Mouse (Mus musculus) midbrain, embryonic 10.5 days (tissue): Measurements from ENCODE around the gene A530016L24Rik. TPM values are rescaled to one million over a fixed set of nuclear protein-coding genes. Genes with fewer than 3 reads are reported as not detected.

Experiments
- DNase-seq: peaks from one replicate; pipeline ENCODE4 v3.0.0-alpha.2; 2017; ENCODE audit warnings: low spot score
- H3K27ac ChIP-seq: fragments of 300-500 bp; sonication (generic); replicated peaks from 2 replicates; pipeline ENCODE4 v1.5.1; 2016; ENCODE audit warnings: mild to moderate bottlenecking
- H3K27me3 ChIP-seq: fragments of 300-500 bp; sonication (generic); 2 replicates; pipeline ENCODE4 v1.6.1; 2016; ENCODE audit warnings: low read depth, mild to moderate bottlenecking; ENCODE audit not compliant: poor library complexity, severe bottlenecking
- H3K36me3 ChIP-seq: fragments of 300-500 bp; sonication (generic); 2 replicates; pipeline ENCODE4 v1.6.1; 2016; ENCODE audit warnings: mild to moderate bottlenecking, moderate library complexity
- H3K4me1 ChIP-seq: fragments of 300-500 bp; sonication (generic); 2 replicates; pipeline ENCODE4 v1.6.1; 2016
- H3K4me3 ChIP-seq: fragments of 300-500 bp; sonication (generic); 2 replicates; pipeline ENCODE4 v1.5.1; 2016; ENCODE audit warnings: mild to moderate bottlenecking, moderate library complexity
- H3K9me3 ChIP-seq: fragments of 300-500 bp; sonication (generic); replicated peaks from 2 replicates; pipeline ENCODE4 v1.6.1; 2016; ENCODE audit warnings: mild to moderate bottlenecking
- WGBS: fragments of 180-500 bp; shearing (Covaris S2); methylation state at CpG from one replicate; pipeline ENCODE4 v1.1.7; 2016; 5-methylcytosine and 5-hydroxymethylcytosine counted together
- polyA plus RNA-seq: library from polyadenylated mRNA; unstranded; fragments of >200 nt; fragmentation: Nextera tagmentation; extraction: Ambion mirVana; gene quantifications from 2 replicates; pipeline ENCODE4 v1.2.1, GENCODE M21; 2016

A530016L24Rik gene
- not detected in 2 replicates for polyA plus RNA-seq

- no peak for DNase-seq
- H3K4me3 ChIP-seq, result no peak within 1 kb of the TSS
- peak within 1 kb of the TSS; percentile 23; the same call in 1 of the 2 replicates for H3K27ac ChIP-seq
- peaks cover 21% of the 10 kb centered on the region for H3K4me1 ChIP-seq
- no peaks in the 10 kb centered on the region for H3K9me3 ChIP-seq
- H3K27me3 ChIP-seq, result 0 out of 2 replicates have a peak, but pooled peaks cover 4% of the 10 kb centered on the region
- no peaks in the 10 kb centered on the region for H3K36me3 ChIP-seq
- WGBS, result 89% methylated on average over 8 of the region's 8 CpGs
Observed at GRCm38 (mm10) chr12:112489134-112489533, at the start of gene A530016L24Rik. Gene A530016L24Rik, plus strand, starts transcription at chr12:112489448.

GRCm38 (mm10) chr12:112439993-112440392 is 49.3 kb upstream of the A530016L24Rik start:
- DNase-seq, result no peak
- peaks cover 24% of the 10 kb centered on the region for H3K4me1 ChIP-seq
- H3K27me3 ChIP-seq, result peaks cover 29% of the 10 kb centered on the region
- H3K9me3 ChIP-seq, result no peaks in the 10 kb centered on the region
- 0 out of 2 replicates have a peak overlapping the region, but pooled peaks have one; percentile 23 for H3K27ac ChIP-seq
- no peaks in the 10 kb centered on the region for H3K36me3 ChIP-seq
- H3K4me3 ChIP-seq, result no peak overlapping the region
- 80% methylated on average over 1 of the region's 1 CpGs for whole genome bisulfite sequencing

GRCm38 (mm10) chr12:112449144-112449827 is 40.0 kb upstream of the A530016L24Rik start:
- Histone ChIP-seq H3K27me3 (no peaks in the 10 kb centered on the region), H3K27ac (peak overlapping the region; percentile 52; the same call in 1 of the 2 replicates), H3K4me3 (no peak overlapping the region), H3K9me3 (peaks cover 15% of the 10 kb centered on the region; the same call in 1 of the 2 replicates), H3K4me1 (peaks cover 15% of the 10 kb centered on the region), H3K36me3 (no peaks in the 10 kb centered on the region)
- WGBS, result 76% methylated on average over 18 of the region's 18 CpGs
- no peak for DNase-seq

GRCm38 (mm10) chr12:112449828-112450180 is 39.4 kb upstream of the A530016L24Rik start:
- H3K36me3 ChIP-seq, result no peaks in the 10 kb centered on the region
- H3K27me3 ChIP-seq, result no peaks in the 10 kb centered on the region
- peaks cover 15% of the 10 kb centered on the region; the same call in 1 of the 2 replicates for H3K9me3 ChIP-seq
- DNase-seq, result no peak
- 77% methylated on average over 8 of the region's 8 CpGs for WGBS
- peaks cover 15% of the 10 kb centered on the region for H3K4me1 ChIP-seq
- H3K27ac ChIP-seq, result peak overlapping the region; percentile 52; the same call in 1 of the 2 replicates
- no peak overlapping the region for H3K4me3 ChIP-seq

- Histone ChIP-seq H3K4me1 (peaks cover 15% of the 10 kb centered on the region), H3K9me3 (peaks cover 14% of the 10 kb centered on the region; the same call in 1 of the 2 replicates), H3K36me3 (no peaks in the 10 kb centered on the region), H3K27ac (no peak overlapping the region), H3K27me3 (no peaks in the 10 kb centered on the region), H3K4me3 (no peak overlapping the region)
- DNase-seq, result peak; percentile 75
- 32% methylated on average over 6 of the region's 6 CpGs for WGBS
Observed at GRCm38 (mm10) chr12:112450883-112451282, 38.4 kb upstream of the A530016L24Rik start.

GRCm38 (mm10) chr12:112451381-112451780 is 37.9 kb upstream of the A530016L24Rik start:
- peaks cover 10% of the 10 kb centered on the region; the same call in 1 of the 2 replicates for H3K9me3 ChIP-seq
- no peaks in the 10 kb centered on the region for H3K27me3 ChIP-seq
- no peak for DNase-seq
- no peaks in the 10 kb centered on the region for H3K36me3 ChIP-seq
- no peak overlapping the region for H3K27ac ChIP-seq
- H3K4me1 ChIP-seq, result peaks cover 15% of the 10 kb centered on the region
- WGBS, result 75% methylated on average over 1 of the region's 1 CpGs
- no peak overlapping the region for H3K4me3 ChIP-seq

GRCm38 (mm10) chr12:112451826-112452225 is 37.4 kb upstream of the A530016L24Rik start:
- peaks cover 5% of the 10 kb centered on the region; the same call in 1 of the 2 replicates for H3K9me3 ChIP-seq
- no peak overlapping the region for H3K4me3 ChIP-seq
- H3K4me1 ChIP-seq, result peaks cover 15% of the 10 kb centered on the region
- DNase-seq, result no peak
- 92% methylated on average over 9 of the region's 9 CpGs for WGBS
- H3K27me3 ChIP-seq, result no peaks in the 10 kb centered on the region
- no peaks in the 10 kb centered on the region for H3K36me3 ChIP-seq
- H3K27ac ChIP-seq, result no peak overlapping the region

- Histone ChIP-seq H3K27ac (no peak overlapping the region), H3K4me3 (no peak overlapping the region), H3K4me1 (peaks cover 11% of the 10 kb centered on the region), H3K27me3 (no peaks in the 10 kb centered on the region; the same call in 1 of the 2 replicates), H3K36me3 (no peaks in the 10 kb centered on the region), H3K9me3 (no peaks in the 10 kb centered on the region)
- DNase-seq, result no peak
- WGBS, result 76% methylated on average over 6 of the region's 6 CpGs
Observed at GRCm38 (mm10) chr12:112456144-112456713, 33.0 kb upstream of the A530016L24Rik start.

GRCm38 (mm10) chr12:112457839-112458238 is 31.4 kb upstream of the A530016L24Rik start:
- Histone ChIP-seq H3K4me1 (peaks cover 11% of the 10 kb centered on the region), H3K27me3 (no peaks in the 10 kb centered on the region; the same call in 1 of the 2 replicates), H3K27ac (peak overlapping the region; percentile 52), H3K9me3 (no peaks in the 10 kb centered on the region), H3K36me3 (no peaks in the 10 kb centered on the region), H3K4me3 (no peak overlapping the region)
- 56% methylated on average over 4 of the region's 4 CpGs for WGBS
- DNase-seq, result no peak

- Histone ChIP-seq H3K9me3 (no peaks in the 10 kb centered on the region), H3K4me3 (no peak overlapping the region), H3K27me3 (no peaks in the 10 kb centered on the region; the same call in 1 of the 2 replicates), H3K27ac (no peak overlapping the region), H3K36me3 (no peaks in the 10 kb centered on the region), H3K4me1 (peaks cover 18% of the 10 kb centered on the region)
- no peak for DNase-seq
- 72% methylated on average over 12 of the region's 12 CpGs for WGBS
Observed at GRCm38 (mm10) chr12:112462423-112462822, 26.8 kb upstream of the A530016L24Rik start.

- Histone ChIP-seq H3K27me3 (peaks cover 3% of the 10 kb centered on the region; the same call in 1 of the 2 replicates), H3K9me3 (no peaks in the 10 kb centered on the region), H3K36me3 (no peaks in the 10 kb centered on the region), H3K4me1 (peaks cover 15% of the 10 kb centered on the region), H3K27ac (no peak overlapping the region), H3K4me3 (no peak overlapping the region)
- no peak for DNase-seq
- 79% methylated on average over 4 of the region's 4 CpGs for WGBS
Observed at GRCm38 (mm10) chr12:112463209-112463608, 26.0 kb upstream of the A530016L24Rik start.

- H3K9me3 ChIP-seq, result no peaks in the 10 kb centered on the region
- peaks cover 4% of the 10 kb centered on the region; the same call in 1 of the 2 replicates for H3K27me3 ChIP-seq
- 80% methylated on average over 3 of the region's 3 CpGs for WGBS
- no peaks in the 10 kb centered on the region for H3K36me3 ChIP-seq
- H3K27ac ChIP-seq, result no peak overlapping the region
- DNase-seq, result no peak
- peaks cover 17% of the 10 kb centered on the region for H3K4me1 ChIP-seq
- H3K4me3 ChIP-seq, result no peak overlapping the region
Observed at GRCm38 (mm10) chr12:112463750-112464444, 25.4 kb upstream of the A530016L24Rik start.
